In genomic region chr5:5856146-5856724, GRCm38 (mm10) we compare ENCODE assay signal across 29 mouse cellular contexts.
DNase-seq lines count a peak whose midpoint lies in the region; ATAC-seq and TF ChIP-seq lines count a peak whose summit lies in the region.
"Had no signal": no experiment of that assay in that cellular context is flagged by ENCODE, and none has a peak within 500 bp of the region (broad histone marks: within the 10 kb centered on the region; RNA-seq: fewer than 3 reads in every experiment).

No protein-coding gene starts in this region.

- TF ChIP-seq CTCF in hindbrain, postnatal 0 days (IDR thresholded peaks at IDR 0.05; ENCODE audit: low read depth), result no peak
- TF ChIP-seq CTCF in intestine, postnatal 0 days (IDR thresholded peaks at IDR 0.05; ENCODE audit: low read depth), result no peak

- peak; percentile 90 for ATAC-seq in hindbrain, embryonic 11.5 days (ENCODE audit: low FRiP score)
- no peak for ATAC-seq in hindbrain, postnatal 0 days
- ATAC-seq in neural tube, embryonic 12.5 days (ENCODE audit: low FRiP score, low read depth), result peak; percentile 53; the same call in 1 of the 2 replicates
- ATAC-seq in intestine, postnatal 0 days, result no peak
- ATAC-seq: activated CD4-positive, CD25-positive, alpha-beta regulatory T cell, adult 4 months had no signal

- no peak overlapping the region for H3K9ac ChIP-seq in hindbrain, embryonic 11.5 days (ENCODE audit: low read depth, low read length)
- no peak overlapping the region for H3K9ac ChIP-seq in hindbrain, postnatal 0 days (replicated peaks; ENCODE audit: low read length)
- no peak overlapping the region for H3K9ac ChIP-seq in neural tube, embryonic 12.5 days
- H3K9ac ChIP-seq in intestine, postnatal 0 days (ENCODE audit: low read depth, low read length), result no peak overlapping the region
- H3K9ac ChIP-seq: kidney, embryonic 15.5 days; limb, embryonic 12.5 days; liver, embryonic 15.5 days; lung, embryonic 14.5 days; stomach, embryonic 15.5 days had no signal

- H3K4me3 ChIP-seq in hindbrain, embryonic 11.5 days (ENCODE audit: low read depth, low read length), result no peak overlapping the region
- no peak overlapping the region for H3K4me3 ChIP-seq in hindbrain, postnatal 0 days (ENCODE audit: low read length)
- H3K4me3 ChIP-seq in neural tube, embryonic 12.5 days, result no peak overlapping the region
- no peak overlapping the region for H3K4me3 ChIP-seq in intestine, postnatal 0 days (ENCODE audit: low read depth, low read length)
- H3K4me3 ChIP-seq: kidney, embryonic 15.5 days; limb, embryonic 12.5 days; liver, embryonic 15.5 days; midbrain, embryonic 10.5 days; stomach, embryonic 15.5 days had no signal

- H3K9me3 ChIP-seq in hindbrain, embryonic 11.5 days (ENCODE audit: control insufficient read depth, low read length), result no peaks in the 10 kb centered on the region
- H3K9me3 ChIP-seq in hindbrain, postnatal 0 days (ENCODE audit: low read length), result no peaks in the 10 kb centered on the region
- H3K9me3 ChIP-seq in neural tube, embryonic 12.5 days, result no peaks in the 10 kb centered on the region
- no peaks in the 10 kb centered on the region for H3K9me3 ChIP-seq in intestine, postnatal 0 days (ENCODE audit: control insufficient read depth)
- H3K9me3 ChIP-seq: kidney, embryonic 15.5 days; limb, embryonic 12.5 days; liver, embryonic 15.5 days; midbrain, embryonic 10.5 days; stomach, embryonic 15.5 days had no signal

- no peaks in the 10 kb centered on the region for H3K36me3 ChIP-seq in hindbrain, embryonic 11.5 days (ENCODE audit: control insufficient read depth, insufficient read depth, low read length)
- H3K36me3 ChIP-seq in hindbrain, postnatal 0 days (ENCODE audit: insufficient read depth, low read length), result no peaks in the 10 kb centered on the region
- H3K36me3 ChIP-seq in neural tube, embryonic 12.5 days, result no peaks in the 10 kb centered on the region
- no peaks in the 10 kb centered on the region for H3K36me3 ChIP-seq in intestine, postnatal 0 days (ENCODE audit: control insufficient read depth, insufficient read depth)
- H3K36me3 ChIP-seq: kidney, embryonic 15.5 days; limb, embryonic 12.5 days; liver, embryonic 15.5 days; midbrain, embryonic 10.5 days; stomach, embryonic 15.5 days had no signal

- no peaks in the 10 kb centered on the region for H3K4me1 ChIP-seq in hindbrain, embryonic 11.5 days (replicated peaks; ENCODE audit: control insufficient read depth, insufficient read depth, low read length)
- no peaks in the 10 kb centered on the region for H3K4me1 ChIP-seq in hindbrain, postnatal 0 days (ENCODE audit: insufficient read depth, low read length)
- H3K4me1 ChIP-seq in neural tube, embryonic 12.5 days, result no peaks in the 10 kb centered on the region
- H3K4me1 ChIP-seq in intestine, postnatal 0 days (replicated peaks; ENCODE audit: control insufficient read depth, insufficient read depth, low read length), result no peaks in the 10 kb centered on the region
- H3K4me1 ChIP-seq: kidney, embryonic 15.5 days; limb, embryonic 12.5 days; liver, embryonic 15.5 days; midbrain, embryonic 10.5 days; stomach, embryonic 15.5 days had no signal

- H3K4me2 ChIP-seq in hindbrain, embryonic 11.5 days (replicated peaks; ENCODE audit: low read depth, low read length), result no peak overlapping the region
- no peak overlapping the region for H3K4me2 ChIP-seq in hindbrain, postnatal 0 days (ENCODE audit: low read depth, low read length)
- H3K4me2 ChIP-seq in neural tube, embryonic 12.5 days (replicated peaks), result no peak overlapping the region
- H3K4me2 ChIP-seq in intestine, postnatal 0 days (replicated peaks; ENCODE audit: low read depth), result no peak overlapping the region
- H3K4me2 ChIP-seq: heart, embryonic 11.5 days; kidney, embryonic 15.5 days; limb, embryonic 12.5 days; liver, embryonic 15.5 days; lung, embryonic 14.5 days; stomach, embryonic 15.5 days had no signal

- 60% methylated on average over 12 of the region's 12 CpGs for WGBS in hindbrain, embryonic 11.5 days
- WGBS in hindbrain, postnatal 0 days, result 47% methylated on average over 12 of the region's 12 CpGs
- WGBS in neural tube, embryonic 12.5 days, result 50% methylated on average over 12 of the region's 12 CpGs
- WGBS in intestine, postnatal 0 days, result 77% methylated on average over 12 of the region's 12 CpGs

- DNase-seq in embryo, embryonic 10.5 days (ENCODE audit: low spot score), result peak; percentile 7
- no peak for DNase-seq in embryo, embryonic 9.5 days (ENCODE audit: extremely low spot score)
- DNase-seq in hindbrain, embryonic 11.5 days (ENCODE audit: low spot score), result peak; percentile 31
- DNase-seq in hindbrain, postnatal 0 days (ENCODE audit: low spot score), result no peak
- DNase-seq in neural tube, embryonic 10.5 days (ENCODE audit: extremely low spot score, low spot score), result no peak
- DNase-seq in retina, postnatal 1 day, result peak; percentile 73
- DNase-seq: adrenal gland, adult 2 months; adrenal gland, postnatal 36 days; cerebellum, adult 2 months; cerebellum, postnatal 14 days; gastrocnemius, postnatal 25 days; heart, adult 18-20 months; heart, postnatal 36 days; kidney, adult 18-20 months; kidney, postnatal 25 days; lung, embryonic 14.5 days; lung, postnatal 14 days; right cerebral cortex, postnatal 14 days; thymus, postnatal 14 days had no signal

- 0 out of 2 replicates have a peak overlapping the region, but pooled peaks have one; percentile 30 for H3K27ac ChIP-seq in hindbrain, embryonic 11.5 days (ENCODE audit: low read depth, low read length)
- H3K27ac ChIP-seq in hindbrain, postnatal 0 days, result no peak overlapping the region
- H3K27ac ChIP-seq in neural tube, embryonic 12.5 days, result no peak overlapping the region
- no peak overlapping the region for H3K27ac ChIP-seq in intestine, postnatal 0 days (ENCODE audit: low read depth, low read length)
- H3K27ac ChIP-seq: kidney, embryonic 15.5 days; limb, embryonic 12.5 days; liver, embryonic 15.5 days; midbrain, embryonic 10.5 days; stomach, embryonic 15.5 days had no signal

- no peaks in the 10 kb centered on the region for H3K27me3 ChIP-seq in hindbrain, embryonic 11.5 days (ENCODE audit: control insufficient read depth, insufficient read depth, low read length)
- no peaks in the 10 kb centered on the region for H3K27me3 ChIP-seq in hindbrain, postnatal 0 days (ENCODE audit: insufficient read depth, low read length)
- no peaks in the 10 kb centered on the region for H3K27me3 ChIP-seq in neural tube, embryonic 12.5 days (replicated peaks)
- H3K27me3 ChIP-seq in intestine, postnatal 0 days (replicated peaks; ENCODE audit: control insufficient read depth, insufficient read depth, low read length), result no peaks in the 10 kb centered on the region
- H3K27me3 ChIP-seq: CH12.LX; kidney, embryonic 15.5 days; limb, embryonic 12.5 days; liver, embryonic 15.5 days; stomach, embryonic 15.5 days had no signal

Comparison
In these comparisons a context has a peak if more than half of its experiments do, and no peak if none do; other contexts are left out.
1. DNase-seq: peak in embryo, embryonic 10.5 days (single experiment), hindbrain, embryonic 11.5 days (single experiment) and retina, postnatal 1 day (single experiment); none in embryo, embryonic 9.5 days (single experiment), hindbrain, postnatal 0 days (single experiment) and neural tube, embryonic 10.5 days (single experiment).
2. ATAC-seq: peak in hindbrain, embryonic 11.5 days (single experiment) and neural tube, embryonic 12.5 days (single experiment); none in hindbrain, postnatal 0 days (single experiment) and intestine, postnatal 0 days (single experiment).